Mouse (Mus musculus) gonadal fat pad, adult 2 months (tissue): ENCODE measurements at regions not wholly inside any gene's neighbourhood (a gene's known extent, or its start where the extent isn't known, plus 50 kb on each side); places are given as distances from the start of the nearest gene placed in this dataset.

Source experiments
- DNase-seq: peaks from one replicate; pipeline ENCODE4 v3.0.0-alpha.2; 2012; ENCODE audit warnings: low read depth

DNA sequence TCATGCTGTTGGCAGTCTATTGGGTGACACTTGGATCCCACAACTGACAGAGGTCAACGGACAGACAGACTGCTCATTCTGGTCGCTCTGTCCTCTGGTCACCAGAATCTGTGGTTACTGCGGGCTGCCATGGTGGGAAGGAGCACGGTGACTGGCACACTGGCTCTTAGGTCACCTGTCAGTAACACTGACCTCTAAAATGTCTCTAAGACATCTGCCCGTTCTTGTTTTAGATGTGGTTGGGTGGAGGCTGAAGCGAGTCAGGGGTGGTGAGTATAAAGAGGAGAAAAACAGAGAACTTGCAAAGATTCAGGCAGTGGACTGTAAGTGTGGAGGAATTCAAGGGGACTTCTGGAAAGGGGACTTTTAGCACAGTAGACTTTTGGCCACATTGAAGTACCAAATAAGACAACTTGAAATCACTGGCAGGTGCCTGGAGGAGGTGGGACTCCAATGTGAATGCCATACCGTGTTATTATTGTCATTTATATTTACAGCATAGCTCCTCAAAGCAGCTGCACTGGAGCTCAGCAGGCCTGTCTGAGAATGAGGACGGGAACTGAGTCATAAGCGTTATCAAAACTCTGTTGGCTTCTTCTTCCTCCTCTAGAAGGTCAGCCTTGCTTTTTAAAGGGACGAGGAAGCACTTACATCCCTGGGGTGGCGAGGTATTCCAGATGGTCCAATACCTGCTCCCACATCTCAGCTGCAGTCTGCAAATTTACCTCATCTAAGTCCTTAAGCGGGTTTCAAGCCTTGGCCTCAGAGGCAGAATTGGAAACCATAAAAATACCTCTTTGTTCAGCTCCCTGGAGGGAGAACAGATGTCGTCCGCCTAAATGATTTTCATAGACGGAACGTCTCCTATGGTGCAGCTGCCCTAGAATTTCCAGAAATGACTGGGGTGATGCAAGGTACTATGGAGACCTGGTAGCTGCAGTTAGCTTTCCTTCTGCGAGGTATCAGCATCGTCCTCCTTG, 351.3 kb downstream of the Nuak1 start:
- no peak for DNase-seq

DNA sequence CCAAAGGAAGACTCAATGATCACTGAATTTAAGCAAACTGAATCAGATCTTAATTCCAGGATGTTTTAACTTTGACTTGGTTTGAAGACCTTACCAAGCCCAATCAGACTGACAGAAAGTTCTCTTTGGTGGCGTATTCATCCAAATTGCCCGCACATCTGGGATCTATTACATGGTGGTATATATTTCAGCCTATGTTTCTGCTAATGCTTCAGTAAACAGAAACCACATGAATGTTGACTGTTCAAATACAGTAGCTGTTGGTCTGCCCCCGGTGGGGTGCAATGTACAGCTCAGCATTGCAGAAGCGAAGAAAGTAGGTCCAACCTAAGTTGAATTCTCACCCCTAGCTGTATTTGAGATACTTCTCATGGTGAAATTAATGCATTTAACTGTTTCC, 346.5 kb downstream of the Nuak1 start:
- no peak for DNase-seq

DNA sequence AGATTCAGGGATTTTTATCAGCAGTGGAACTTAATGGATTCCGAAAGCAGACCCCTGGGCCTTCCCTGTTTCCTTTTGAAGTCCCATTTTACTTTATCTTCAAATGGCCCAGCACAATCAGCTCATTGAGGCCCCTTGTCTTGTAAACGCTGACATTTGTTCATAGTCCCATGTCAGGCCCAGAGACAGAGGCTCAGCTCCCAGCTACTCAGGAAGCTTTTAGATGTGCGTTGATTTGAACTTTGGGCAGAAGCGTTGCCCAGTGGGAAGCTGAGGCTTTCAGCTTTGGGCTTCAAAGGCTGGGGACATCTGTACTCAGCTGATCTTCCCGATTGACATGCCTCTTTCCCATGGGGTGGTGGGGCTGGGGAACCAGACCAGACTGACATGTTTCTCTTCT, 343.2 kb downstream of the Nuak1 start:
- no peak for DNase-seq

DNA sequence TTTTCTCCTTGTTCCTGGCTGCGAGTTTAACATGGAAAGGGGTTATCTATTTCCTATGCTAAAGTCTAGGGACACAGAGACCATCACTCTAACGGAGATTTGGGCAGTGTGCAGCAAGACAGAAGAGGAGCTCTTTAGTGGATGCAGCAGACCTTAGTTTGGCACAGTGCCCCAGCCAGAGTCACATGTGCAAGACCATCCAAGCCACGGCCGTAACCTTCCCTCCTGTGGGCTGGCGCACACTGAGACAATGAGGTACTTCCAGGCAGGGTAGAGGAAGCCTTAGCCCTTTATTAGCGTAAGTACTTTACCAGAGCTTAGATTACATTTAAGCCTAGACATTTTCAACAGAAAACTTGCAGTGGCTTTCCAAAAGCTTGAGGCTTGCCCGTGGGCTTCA, 336.4 kb downstream of the Nuak1 start:
- DNase-seq = no peak

DNA sequence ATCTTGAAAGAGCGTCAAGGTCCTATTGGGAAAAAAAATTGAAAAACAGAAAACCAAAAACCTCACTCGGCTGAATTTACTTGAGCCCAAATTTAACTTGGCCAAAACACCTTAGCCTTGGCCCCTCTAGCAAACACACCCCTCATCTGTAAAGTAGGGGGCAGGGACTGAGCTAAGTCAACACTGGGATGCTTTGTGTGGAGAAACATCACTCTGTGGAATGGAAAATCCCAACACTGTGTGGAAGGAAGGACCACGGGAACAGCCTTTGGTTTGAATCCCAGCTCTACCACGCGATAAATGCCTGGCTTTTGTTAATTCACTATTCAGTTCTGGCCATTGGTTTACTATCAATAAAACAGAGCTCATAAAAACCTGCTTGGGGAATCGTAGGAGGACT, 335.8 kb downstream of the Nuak1 start:
- no peak for DNase-seq

DNA sequence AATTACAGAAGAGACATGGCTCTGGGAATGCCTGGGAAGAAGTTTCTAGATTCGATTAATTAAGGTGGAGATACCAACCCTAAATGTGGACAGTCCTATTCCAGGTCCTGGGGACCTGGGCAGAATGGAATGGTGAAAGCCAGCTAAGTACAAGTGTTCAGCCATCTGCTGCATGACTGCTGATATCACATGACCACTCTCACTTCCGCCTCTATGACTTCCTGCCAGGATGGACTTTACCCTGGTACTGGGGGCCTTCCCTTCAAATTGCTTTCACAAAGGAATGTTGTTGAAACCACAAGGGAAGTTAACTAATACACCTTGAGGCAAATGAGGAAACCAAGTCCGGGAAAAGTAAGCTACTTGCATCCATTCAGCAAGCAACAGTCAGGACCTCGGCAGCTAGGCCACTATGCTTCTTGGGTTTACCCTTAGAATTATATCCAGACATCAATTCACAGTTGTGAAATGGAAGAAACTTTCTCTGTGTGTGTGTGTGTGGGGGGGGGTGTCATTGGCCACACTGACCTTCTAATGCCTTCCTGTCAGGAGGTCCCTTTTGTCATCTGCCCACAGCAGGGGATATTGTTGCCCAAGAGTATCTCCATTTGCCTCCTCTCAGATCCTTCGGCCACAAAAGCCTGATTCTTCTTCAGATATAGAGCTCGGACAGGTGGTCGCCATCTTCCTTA, 330.6 kb downstream of the Nuak1 start:
- DNase-seq = no peak

DNA sequence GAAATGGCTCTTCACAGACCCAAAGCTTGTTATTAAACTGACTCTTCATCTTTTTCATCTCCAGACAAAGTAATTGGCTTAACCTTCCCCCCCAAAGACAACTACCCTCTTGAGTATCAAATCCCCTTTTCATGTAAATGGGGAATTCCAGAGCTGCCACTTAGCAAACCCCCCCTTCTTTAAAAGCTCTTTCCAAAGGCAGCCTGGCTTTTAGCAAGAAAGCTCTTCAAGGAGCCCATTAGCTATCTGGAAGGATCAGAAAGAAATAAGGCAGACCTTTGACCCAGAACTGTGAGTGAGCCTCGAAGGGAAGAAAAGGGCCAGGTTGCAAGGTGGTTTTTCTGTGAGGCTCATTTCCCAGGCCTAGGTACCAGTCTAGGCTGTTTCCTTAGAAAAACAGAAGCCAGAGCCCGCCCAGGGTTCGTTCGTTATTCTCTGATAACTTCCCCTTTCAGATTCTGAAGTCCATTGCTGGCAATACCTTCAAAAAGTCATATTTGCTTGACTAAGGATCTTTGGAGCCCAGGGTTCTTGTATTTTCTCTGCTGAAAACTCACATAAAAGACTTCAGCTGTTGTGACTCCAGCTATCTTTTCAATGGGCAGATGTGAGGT, 329.9 kb downstream of the Nuak1 start:
- DNase-seq = no peak

DNA sequence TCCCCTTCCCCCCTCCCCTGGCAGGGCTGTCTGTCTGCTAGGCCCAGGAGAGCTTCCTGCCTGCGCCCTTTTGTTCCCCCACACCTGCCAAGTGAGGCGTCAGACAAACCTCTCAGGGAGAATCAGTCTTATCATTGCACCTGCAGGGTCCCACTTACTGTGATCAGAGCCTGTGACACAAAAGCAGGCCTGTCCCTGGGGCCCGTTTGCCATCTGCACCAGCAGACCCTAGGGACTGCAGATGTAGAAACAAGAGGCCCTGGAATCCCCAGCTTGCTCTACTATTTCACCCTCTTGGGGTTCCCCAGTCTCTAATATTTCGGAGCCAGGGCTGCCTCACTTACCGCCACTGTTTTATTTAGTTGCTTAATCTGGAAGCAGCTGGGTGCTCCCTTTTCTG, 328.9 kb downstream of the Nuak1 start:
- no peak for DNase-seq

DNA sequence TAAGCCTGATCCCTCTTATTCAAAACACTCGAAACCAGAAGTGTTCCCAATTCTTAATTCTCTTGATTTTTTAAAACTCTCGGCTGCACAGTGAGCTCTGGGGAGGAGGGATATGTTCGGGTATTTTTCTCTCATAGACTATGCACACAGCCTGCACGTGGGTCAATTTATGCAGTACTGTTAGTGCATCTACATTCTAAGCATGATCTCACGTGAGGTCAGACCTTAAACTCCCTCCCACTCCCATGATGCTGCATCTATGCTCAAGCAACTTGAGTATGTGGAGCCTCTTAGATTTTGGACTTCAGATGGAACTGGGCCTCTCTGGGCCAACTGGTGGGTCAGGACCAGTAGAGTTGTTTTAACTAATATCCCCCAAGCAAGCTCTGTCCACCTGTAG, 328.5 kb downstream of the Nuak1 start:
- DNase-seq = no peak

DNA sequence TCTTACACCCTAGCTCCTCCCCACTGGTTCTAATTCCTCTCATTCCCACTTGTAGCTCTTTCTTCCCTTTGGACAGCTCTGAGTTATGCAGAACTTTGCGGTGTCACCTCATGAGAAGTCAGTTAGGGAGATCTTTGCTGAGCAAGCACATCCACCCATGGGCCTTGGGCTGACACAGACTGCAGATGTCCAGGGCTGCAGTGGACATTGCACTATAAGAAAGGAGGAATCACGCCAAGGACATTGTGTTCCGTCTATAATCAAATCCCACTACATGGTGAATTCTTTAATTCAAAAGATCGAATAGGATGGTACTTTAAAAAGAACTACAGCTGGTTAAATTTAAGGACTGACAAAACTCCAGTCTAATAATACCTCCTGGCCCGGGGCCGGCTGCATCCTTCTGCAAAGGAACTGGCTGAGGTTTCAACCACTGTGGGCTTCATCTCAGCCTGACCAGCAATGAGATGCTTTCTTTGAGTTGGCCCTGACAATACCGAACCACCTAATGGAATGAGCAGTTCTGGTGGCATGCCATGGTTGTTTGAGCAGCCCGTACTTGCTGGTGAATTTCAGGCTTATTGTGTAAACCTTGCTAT, 320.3 kb downstream of the Nuak1 start:
- DNase-seq = no peak

DNA sequence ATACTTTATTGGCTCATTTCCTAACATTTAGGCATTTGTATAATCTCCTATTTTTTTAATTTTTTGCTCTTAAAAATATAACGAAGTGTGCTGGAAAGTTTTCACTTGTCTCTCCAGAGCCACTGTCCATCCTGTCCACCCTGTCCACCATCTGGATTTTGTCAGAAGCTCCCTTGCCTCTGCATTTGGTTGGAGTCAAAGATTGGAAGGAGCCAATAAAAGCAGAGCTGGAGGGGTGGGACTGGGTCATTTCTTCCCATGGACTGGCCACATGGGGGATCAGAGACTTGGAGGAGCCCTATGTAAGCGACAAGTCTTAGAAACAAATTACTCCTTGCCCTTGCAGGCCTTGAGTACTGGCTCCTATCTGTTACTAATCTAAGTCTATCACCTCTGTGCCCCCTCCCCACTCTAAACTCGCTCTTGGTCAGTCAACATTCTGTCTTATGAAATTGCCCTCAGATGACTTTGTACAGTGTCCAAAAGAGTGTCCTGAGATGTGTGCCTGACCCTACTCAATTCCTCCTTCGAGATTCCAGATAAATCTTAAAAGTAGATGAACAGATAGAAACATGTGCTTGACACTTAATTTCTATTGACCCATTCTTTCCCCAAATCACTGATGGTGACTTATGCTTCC, 303.3 kb downstream of the Nuak1 start:
- DNase-seq = no peak

DNA sequence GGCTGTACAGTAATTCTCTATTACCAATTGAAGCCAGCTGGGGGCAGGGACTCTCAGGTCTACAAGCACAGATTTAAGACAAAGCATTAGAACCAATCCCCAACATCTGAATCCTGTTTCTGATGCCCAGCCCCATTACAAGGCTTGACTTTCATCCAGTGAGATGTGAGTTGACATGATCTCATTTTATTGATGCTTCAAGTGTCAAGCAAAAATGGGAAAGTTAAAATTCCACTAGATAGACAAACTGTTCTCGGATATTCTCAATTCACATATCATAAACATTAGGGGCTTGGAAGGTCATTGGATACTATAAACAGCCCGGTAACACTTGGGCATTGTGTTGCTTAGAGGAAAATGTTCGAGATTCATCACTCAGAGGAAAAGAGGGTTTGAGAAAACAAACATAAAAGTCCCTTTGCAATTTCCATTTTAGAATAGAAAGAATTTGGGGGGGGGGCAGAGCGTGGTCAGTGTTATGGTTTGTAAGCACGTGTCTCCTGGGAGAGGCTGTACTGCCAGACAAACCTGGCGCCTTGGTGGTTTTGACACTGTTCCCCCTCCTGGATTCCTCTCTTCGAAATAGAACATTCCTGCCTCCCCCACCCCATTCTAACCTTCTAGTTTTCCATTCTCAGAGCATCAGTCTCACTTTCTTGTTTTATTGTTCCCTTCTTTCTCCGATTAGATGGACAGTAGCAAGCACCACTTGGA, 297.5 kb downstream of the Nuak1 start:
- DNase-seq = no peak

DNA sequence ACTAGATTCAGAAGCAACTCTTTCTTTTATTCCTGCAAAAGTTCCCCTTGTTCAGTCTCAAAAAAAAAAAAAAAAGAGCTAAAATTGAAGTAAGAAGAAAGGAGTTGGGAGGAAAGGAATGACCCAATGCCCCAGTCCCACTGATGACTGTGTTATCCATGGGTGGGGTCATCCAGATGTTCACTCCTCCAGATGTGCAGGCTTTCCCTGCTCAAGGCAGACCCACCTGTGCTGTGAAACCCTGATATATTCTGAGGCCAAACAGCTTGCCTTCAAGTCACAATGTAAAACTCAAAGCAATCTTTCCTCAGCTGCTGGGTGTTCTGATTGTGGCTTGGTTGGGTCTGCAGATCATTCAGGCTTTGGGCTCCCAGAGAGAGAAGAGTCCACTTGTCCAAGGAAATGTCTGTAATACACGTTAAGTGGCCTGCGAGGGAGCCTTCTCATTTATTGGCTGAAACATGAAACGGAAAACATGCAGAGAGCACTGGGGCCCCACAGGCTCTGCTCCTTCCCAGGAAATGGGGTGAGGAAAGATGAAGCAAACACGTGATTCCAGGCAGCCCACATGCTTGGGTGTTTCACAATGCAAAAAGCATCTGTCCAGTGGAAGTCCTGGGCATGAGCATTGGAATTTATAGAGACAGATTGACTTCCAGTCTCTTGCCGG, 296.6 kb downstream of the Nuak1 start:
- no peak for DNase-seq

DNA sequence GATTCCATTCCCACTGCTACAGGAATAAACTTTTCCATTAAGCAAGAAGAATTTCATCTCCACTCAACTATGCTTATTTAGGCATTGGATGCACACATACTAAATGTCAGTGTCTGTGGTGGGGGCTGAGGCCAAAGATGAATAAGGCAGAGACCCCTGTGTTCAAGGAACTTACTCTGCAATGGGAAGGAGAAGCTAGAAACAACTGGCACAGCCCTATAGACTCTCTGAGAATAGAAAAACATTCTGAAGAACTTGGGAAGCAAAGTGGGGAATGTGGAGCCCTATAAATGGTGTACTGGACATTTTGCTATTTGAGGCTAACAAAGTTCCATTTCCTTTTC, 296.1 kb downstream of the Nuak1 start:
- DNase-seq = no peak

DNA sequence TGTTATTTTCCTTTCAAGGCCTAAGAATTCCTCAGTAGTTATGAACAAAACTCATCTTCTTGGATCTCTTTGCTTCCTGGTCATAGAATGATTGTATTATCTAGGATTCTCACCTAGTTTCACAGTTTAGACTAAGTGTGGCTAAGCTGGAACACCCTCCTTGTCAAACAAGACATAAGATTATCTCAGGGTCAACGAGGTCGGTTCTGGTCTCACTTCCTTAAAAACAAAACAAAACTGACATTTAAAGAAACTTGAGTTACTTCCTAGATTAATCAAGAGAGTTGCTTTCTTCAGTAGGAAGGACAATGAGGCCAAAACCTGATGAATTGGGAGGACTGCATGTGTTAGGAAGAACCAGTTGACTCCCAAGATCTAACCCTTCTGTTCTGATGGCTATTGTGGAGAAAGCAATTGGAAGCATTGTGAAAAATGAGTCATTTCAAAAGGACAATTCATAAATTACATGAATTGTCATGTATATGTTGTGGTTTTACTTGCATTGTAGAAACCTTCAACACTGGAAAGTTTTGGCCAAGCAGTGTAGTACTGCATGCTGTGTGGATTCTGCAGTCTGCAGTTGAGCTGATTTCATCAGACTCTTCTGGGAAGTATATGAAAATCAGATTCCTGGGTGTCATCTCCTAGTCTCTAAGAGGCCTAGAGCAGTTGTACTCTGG, 293.0 kb downstream of the Nuak1 start:
- no peak for DNase-seq

DNA sequence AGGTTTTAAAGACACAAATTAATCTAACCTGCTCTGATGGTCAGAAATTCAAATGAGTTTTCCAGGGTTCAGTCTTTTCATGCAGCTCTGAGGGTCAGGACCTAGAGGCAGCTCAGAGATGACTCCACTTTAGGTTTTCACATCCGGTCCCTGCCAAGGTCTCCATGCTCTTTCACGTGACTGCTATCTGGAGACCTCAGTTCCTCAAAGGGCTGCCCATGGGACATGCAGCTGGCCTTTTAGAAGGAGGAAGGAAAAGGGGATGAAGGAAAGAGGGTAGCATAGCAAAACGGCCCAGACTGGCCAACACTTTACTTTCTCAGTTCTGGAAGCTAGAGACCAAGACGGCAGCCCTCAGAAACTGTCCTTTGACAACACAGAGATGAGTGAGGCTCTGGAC, 276.6 kb downstream of the Nuak1 start:
- no peak for DNase-seq

DNA sequence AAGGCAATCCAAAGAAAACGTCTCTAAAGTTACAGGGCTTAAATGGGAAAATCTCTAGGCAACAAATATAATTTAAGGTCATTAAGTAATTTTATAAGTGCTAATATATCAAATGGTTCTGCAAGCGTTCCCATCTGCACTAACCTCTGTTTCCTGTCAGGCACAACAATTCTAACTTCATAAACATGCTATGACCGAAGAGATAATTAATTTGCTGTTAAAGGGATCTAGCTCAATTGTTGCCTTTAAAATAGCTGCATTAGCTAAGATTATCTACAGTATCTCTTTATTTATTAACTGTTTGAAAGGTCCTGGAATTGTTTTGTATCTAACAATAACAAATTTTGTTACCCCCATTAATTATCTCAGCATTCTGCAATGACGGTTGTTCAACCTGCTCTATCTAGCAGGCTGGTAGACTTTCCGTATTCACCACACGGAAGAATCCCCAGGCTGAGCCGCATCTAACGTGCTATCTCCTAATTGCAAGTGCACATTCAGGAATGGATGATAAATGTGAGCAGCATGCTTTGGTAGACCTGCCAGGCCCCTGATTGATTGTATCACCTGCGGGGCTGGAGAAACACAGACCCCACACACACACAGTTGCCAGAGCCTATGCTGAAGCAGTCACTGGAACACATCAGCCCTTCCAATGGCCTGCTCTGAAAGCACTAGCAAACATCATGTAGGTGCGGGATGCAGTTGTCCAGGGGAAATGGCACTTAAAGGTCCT, 274.4 kb downstream of the Nuak1 start:
- no peak for DNase-seq

DNA sequence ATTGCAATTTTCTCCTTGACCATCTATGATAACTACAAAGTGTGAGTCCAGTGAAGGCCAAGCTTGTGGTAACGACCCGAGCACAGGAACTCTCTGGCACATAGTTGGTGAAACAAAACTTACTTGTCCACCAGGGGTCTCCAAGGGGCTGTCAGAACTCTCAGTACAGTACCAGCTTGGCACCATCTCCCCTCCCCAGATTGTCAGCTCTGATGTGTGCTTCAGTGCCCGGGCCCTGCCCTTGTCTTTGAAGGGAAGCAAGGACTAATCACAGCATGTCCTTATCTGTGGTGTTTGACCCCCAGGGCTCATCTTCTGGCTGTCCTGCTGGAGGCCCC, 273.9 kb downstream of the Nuak1 start:
- no peak for DNase-seq

DNA sequence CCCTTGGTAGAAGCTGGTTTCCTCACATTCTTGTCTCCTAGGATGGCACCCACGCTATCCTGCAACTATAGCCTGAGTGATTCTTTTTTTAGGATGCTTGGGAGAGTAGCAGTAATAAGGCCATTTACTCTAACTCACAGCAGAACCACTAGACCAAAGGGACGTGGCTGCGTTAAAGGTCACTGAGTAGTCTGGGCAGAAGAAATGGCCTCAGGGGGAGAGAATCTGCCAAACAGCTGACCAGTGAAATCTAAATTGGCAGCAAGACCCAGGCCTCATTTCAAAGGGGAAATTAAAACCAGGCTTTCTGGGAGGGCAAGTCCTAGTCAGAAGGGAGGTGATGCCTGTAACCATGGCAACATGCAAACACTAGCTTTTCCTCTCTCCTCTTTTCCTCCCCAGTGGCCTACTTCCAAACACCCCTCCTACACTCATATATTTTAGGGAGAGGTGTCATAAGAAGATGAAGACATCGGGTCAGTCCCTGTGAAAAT, 267.5 kb downstream of the Nuak1 start:
- no peak for DNase-seq
